Mouse (Mus musculus) small intestine, adult 2 months (tissue): Measurements from ENCODE around the gene Acox1.

Experiments used
- CTCF ChIP-seq: fragments of 200-500 bp; IDR thresholded peaks from 2 replicates; pipeline ENCODE4 v1.5.1; 2012; ENCODE audit warnings: low read depth, mild to moderate bottlenecking, control low read depth, inconsistent platforms, low read length, moderate library complexity, mixed read lengths; ENCODE audit not compliant: insufficient replicate concordance, insufficient read length; ENCODE audit errors: extremely low read depth
- POLR2A ChIP-seq: fragments of 200-500 bp; IDR thresholded peaks from 2 replicates; pipeline ENCODE4 v1.6.1; 2012; ENCODE audit warnings: low read depth, mild to moderate bottlenecking, control low read depth, inconsistent platforms, low read length, moderate library complexity

- TF ChIP-seq CTCF (no peak), POLR2A (no peak)
These were observed 68.8 kb downstream of the Acox1 start for GRCm38 (mm10) chr11:116129993-116130487.
